Mouse (Mus musculus) liver (tissue): ENCODE results near the gene Jmjd6.

Source experiments
- DNase-seq: peaks from one replicate; pipeline ENCODE4 v3.0.0-alpha.2; 2020; ENCODE audit warnings: mixed read lengths

Gene Jmjd6

GRCm38 (mm10) chr11:116843261-116844233 is at the start of gene Jmjd6, which contains the start of gene Mettl23:
Gene Jmjd6, minus strand, starts transcription at chr11:116843449.
Gene Mettl23, plus strand, starts transcription at chr11:116843278.
- peak; percentile 98 for DNase-seq

- DNase-seq: no peak
These were observed 43.9 kb upstream of the Jmjd6 start for GRCm38 (mm10) chr11:116887136-116887535.

GRCm38 (mm10) chr11:116885275-116886151 is 42.3 kb upstream of the Jmjd6 start:
- DNase-seq: peak; percentile 73

DNA sequence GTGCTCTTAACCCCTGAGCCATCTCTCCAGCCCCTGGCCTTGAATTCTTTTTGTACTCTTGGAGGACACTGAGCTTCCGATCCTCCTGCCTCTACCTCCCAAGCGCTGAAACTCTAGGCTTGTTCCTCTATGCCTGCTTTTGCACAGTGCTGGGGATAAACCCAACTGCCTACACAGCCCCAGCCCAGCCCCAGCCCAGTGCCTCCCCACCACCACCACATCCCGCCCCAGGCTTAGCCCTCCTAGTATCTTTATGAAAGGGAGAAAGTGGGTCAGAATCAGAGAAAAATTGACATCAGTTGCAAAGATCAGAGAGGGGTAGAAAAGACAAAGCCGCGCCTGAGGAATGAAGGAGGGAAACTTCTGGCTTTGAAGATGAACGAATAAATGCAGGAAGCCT is 40.8 kb upstream of the Jmjd6 start:
- DNase-seq: no peak

- no peak for DNase-seq
These were observed 39.2 kb upstream of the Jmjd6 start for GRCm38 (mm10) chr11:116882446-116882845.

GRCm38 (mm10) chr11:116881440-116881839 is 38.2 kb upstream of the Jmjd6 start:
- DNase-seq: no peak

GRCm38 (mm10) chr11:116880839-116881238 is 37.6 kb upstream of the Jmjd6 start:
- DNase-seq: no peak

DNA sequence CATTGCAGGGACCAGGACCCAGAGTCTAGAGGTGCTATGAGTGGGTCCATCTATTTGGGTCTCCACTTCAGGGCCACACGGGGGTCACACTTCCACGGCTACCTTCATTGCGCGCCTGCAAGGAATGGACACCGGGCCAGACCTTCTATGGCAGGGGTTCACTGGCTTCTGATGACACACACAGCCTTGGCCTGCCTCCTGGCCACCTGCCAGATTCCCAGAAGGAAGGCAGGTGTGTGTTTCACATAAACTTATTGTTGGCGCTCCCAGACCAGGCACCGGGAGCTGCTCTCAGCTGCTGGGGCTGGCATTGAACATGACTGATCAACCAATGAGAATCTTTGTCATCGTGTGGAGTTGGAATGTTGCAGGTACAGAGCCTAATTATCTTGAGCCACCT is 35.2 kb upstream of the Jmjd6 start:
- DNase-seq: no peak

DNA sequence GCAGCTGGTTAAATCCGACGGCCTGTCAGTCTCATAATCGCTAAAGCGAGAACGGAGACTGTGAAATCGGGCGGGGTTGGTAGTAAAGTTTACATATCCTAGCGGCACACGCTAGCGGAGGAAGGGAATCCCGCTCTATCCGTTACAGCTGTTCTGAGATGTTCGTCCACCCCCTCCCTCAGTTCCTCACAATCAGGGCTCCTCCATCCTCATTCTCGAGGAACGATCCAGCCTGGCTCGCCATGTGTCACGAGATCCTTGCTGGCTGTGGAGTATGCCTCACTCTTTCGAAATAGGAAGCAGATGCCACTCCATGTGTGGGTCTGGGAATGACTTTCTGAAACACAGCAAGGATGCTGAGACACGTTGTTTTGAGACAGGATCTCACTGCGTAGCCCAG is 30.7 kb upstream of the Jmjd6 start:
- DNase-seq: no peak

- DNase-seq: no peak
These were observed 28.3 kb upstream of the Jmjd6 start for GRCm38 (mm10) chr11:116871538-116871937.

DNA sequence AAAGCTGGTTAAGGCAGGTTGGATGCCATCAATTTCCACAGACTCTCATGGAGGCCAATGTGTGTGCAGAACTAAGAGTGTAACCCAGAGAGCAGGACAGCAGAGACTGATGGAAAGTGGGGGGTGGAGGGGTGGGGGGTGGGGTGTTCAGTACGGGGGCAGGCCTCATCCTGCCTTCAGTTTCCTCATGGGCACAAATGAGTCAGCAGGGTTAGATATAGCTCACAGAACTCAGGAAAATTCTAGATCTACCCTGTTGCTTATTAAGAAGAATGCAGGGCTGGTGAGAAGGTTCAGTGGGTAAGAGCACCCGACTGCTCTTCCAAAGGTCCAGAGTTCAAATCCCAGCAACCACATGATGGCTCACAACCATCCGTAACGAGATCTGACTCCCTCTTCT is 26.4 kb upstream of the Jmjd6 start:
- no peak for DNase-seq

DNA sequence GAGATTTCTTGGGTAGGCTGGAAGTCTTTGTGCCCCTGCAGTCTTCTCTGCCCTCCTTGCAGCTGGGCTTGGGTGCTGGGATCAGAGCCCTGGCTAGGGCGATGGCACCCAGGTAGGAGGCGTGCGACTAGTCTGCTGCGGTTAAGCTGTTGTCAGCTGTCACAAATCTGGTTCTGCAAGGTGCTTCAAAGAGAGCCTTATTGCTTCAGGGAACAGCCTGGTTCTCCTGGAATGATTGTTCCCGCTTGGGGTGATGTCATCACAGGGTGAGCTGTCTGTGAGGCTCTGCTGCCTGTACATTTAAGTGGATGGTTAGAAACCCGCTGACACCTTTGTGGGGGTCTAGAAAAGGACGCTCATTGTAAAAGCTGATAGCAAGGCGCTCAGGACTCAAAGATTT is 26.0 kb upstream of the Jmjd6 start:
- no peak for DNase-seq

- DNase-seq: no peak
These were observed 24.9 kb upstream of the Jmjd6 start for GRCm38 (mm10) chr11:116868129-116868528.

DNA sequence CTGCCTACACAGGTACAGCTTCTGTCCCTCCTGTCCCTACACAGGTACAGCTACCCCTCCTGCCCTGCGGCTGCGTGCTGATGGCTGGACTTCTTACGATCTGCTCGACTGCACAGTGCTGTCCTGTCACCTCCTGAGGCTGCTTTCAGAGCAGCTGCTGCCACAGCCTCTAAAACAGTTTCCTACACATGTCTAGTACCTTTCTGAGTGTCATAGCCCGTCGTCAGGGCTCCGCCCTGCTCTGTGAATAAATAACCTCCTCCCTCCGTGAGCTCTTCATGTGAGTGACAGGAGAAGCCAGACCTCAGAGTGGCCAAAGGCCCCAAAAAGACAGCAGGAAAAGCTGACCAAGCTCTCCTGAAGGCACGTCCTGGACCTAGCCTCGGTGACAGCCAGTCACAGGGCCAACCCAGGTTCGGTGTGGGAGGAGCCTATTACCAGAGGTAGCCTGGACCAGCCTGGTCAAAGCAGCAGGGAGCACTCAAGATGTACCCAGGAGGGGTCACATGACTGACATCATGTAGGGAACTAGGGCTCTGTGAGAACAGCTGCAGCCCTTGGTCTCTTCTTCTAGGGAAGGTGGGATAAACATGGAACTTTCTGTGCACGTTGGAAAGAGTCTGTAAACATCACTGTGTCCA is 22.8 kb upstream of the Jmjd6 start:
- no peak for DNase-seq

DNA sequence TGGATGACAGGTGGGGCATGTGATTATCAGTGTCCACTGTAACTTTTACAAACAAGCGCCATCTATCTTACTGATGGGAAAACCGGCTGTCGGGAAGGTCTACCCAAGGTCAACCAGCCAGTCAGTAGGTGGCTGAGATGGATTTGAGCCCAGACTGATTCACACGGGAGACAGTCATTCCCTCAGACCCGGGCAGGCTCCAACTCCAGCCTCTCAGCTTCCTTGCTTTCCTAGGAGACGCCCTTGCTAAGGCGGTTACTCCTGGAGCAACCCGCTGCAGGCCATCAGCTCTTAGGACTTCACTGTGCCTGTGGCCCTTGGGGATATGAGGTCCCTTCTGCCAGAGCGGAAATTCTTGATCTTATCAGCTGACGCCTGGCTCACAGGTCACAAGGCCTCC is 21.2 kb upstream of the Jmjd6 start:
- no peak for DNase-seq

- DNase-seq: no peak
These were observed 14.1 kb upstream of the Jmjd6 start for GRCm38 (mm10) chr11:116857183-116857850.

DNA sequence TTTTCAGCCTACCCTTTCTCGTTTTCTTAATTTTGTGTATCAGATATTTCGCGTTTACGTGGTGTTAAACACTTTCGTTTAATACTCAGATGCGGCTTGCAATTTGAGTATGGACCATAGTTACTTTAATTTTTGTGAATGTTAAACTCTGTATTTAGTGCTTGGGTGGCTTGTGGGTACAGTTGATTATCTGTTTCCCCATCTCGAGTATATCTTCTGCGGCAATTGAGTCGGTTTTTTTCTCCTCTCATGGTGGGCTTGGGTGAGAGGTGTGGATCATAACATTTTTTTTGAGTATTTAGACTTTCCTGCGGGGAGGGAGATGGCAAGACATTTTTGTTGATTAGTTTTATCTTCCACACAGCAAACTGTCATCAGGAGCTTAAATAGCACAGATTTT is 11.0 kb upstream of the Jmjd6 start:
- no peak for DNase-seq

DNA sequence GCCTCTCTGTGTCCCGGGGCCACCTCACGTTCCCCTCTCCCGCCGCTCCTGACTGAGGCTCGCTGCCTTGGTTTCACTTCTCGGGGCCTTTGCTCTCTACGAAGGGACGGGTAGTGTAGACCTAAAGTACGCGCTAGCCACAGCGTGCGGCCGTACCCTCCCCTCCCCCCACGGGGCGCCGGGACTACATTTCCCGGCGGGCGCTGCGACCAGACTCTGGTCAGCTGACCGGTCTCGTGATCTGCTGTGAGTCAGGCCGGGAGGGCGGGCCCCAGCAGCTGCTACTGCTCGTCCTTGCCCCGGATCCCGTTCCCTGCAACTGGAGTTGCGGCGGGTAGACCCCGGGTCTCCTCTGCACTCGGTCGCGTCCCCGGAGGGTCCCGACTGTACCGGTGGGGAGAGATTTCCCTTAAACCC is 10.3 kb upstream of the Jmjd6 start:
- DNase-seq: peak; percentile 97

GRCm38 (mm10) chr11:116852891-116853511 is 9.8 kb upstream of the Jmjd6 start, which contains the start of gene Srsf2:
Gene Srsf2, minus strand, starts transcription at chr11:116853094.
- DNase-seq: peak; percentile 95

DNA sequence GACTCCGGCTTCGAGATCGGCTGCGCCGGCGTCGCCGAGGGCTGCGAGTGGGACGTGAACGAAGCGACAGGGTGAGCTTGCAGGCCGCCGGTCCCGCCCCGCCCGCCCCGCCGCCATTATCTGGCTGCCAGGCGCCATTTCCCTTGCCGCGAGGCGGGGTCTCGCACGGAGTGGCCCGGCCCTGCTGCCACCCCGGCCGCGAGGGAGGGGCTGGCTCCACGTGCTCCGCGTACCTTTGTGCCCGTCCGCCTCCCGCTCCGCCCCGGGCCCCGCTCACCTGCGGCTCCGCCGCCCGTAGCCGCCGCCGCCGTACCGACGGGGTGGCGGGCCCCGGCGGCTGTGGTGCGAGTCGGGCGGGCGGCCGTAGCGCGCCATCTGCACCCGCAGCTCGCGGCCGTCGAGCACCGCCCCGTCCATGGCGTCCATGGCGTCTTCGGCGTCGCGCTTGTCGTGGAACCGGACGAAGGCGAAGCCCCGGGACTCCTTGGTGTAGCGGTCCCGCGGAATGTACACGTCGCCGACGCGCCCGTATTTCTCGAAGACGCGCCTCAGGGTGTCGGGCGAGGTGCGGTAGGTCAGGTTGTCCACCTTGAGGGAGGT is 9.1 kb upstream of the Jmjd6 start, which contains the start of gene Mfsd11:
Gene Mfsd11, plus strand, starts transcription at position 150 of the 600 bp plus-strand sequence.
- DNase-seq: peak; percentile 90

DNA sequence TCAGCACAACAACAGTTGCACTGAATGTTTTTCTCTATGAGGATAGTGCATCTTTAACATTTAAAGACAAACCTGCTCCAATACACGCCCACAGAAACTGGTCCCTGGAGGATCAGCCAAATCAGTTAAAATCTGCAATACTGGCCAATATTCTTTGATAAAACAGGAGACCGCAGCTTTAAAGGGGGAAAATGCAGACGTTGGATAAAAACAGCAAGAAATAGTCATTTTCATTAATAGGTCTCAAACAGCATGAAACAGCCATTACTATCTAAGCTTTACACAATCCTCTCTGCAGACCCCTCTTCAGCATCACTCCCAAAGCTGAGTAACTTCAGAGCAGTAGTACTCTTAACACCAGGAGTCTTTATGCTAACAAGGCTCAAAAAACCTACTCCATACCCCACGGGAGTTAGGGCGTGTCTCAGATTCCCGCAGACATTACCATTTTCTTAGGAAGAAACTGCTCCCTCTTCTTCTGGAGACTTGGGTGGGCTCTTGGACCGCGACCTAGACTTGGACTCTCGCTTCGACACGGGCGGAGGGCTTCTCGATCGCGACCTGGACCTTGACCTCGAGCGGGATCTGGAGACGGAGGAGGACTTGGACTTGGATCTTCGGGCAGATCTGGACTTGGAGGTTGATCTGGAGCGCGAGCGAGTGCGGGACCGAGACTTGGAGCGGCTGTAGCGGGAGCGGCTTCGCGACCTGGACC is 8.5 kb upstream of the Jmjd6 start:
- no peak for DNase-seq
